Mouse (Mus musculus): ENCODE measurements at regions not wholly inside any gene's neighbourhood (a gene's known extent, or its start where the extent isn't known, plus 50 kb on each side); places are given as distances from the start of the nearest gene placed in this dataset.

GRCm38 (mm10) chr5:43160140-43160539 is 72.8 kb upstream of the Cpeb2 start:
- no peak for DNase-seq (ENCODE audit: low spot score)
- no peaks in the 10 kb centered on the region for H3K4me1 ChIP-seq (replicated peaks)
- no peaks in the 10 kb centered on the region for H3K9me3 ChIP-seq
- no peaks in the 10 kb centered on the region for H3K27me3 ChIP-seq (ENCODE audit: insufficient read depth, poor library complexity, severe bottlenecking)
- no peak overlapping the region for H3K4me3 ChIP-seq
- no peak overlapping the region for H3K27ac ChIP-seq
- no peaks in the 10 kb centered on the region for H3K36me3 ChIP-seq
- WGBS: 93% methylated on average over 6 of the region's 6 CpGs

- H3K27ac ChIP-seq: no peak overlapping the region
- H3K4me1 ChIP-seq (replicated peaks): no peaks in the 10 kb centered on the region
- H3K4me3 ChIP-seq: no peak overlapping the region
- H3K36me3 ChIP-seq: no peaks in the 10 kb centered on the region
- DNase-seq (ENCODE audit: low spot score): no peak
- 91% methylated on average over 8 of the region's 8 CpGs for WGBS
- no peaks in the 10 kb centered on the region for H3K9me3 ChIP-seq
- H3K27me3 ChIP-seq (ENCODE audit: insufficient read depth, poor library complexity, severe bottlenecking): no peaks in the 10 kb centered on the region
Measured at GRCm38 (mm10) chr5:43181475-43181874, 51.5 kb upstream of the Cpeb2 start.

Measured in hindbrain, embryonic 10.5 days (tissue).